Mouse (Mus musculus) left cerebral cortex, adult 2 months (tissue): ENCODE data around the gene Prps2. TPM values are rescaled to one million over a fixed set of nuclear protein-coding genes. Genes with fewer than 3 reads are reported as not detected.

ENCODE experiments used
- DNase-seq, 2 experiments: peaks; one replicate each; pipeline ENCODE4 v3.0.0; 2021 to 2022; ENCODE audit warnings: low spot score in 2 of 2, mixed read lengths in 1 of 2; ENCODE audit errors: extremely low spot score in 1 of 2
- H3K27ac ChIP-seq: fragments of 200-600 bp; 2 replicates; pipeline ENCODE4 v1.8.1; 2022
- H3K4me3 ChIP-seq: fragments of 200-600 bp; 2 replicates; pipeline ENCODE4 v1.8.1; 2022
- CTCF ChIP-seq: fragments of 200-600 bp; IDR thresholded peaks from 2 replicates; pipeline ENCODE4 v1.8.1; 2022; ENCODE audit warnings: antibody characterized with exemption, mild to moderate bottlenecking, moderate library complexity
- intact Hi-C: fragments of 180-260 bp; cut with DNase I; formaldehyde crosslinking; loops from one replicate; pipeline ENCODE4 v1.15.1; 2025
- total RNA-seq, 2 experiments: library from RNA; stranded (reverse); gene quantifications; 2 replicates each; pipeline ENCODE4 v1.2.3; 2021

The Prps2 gene
- total RNA-seq, 2 experiments from 2014 or later: 23.3 to 28.9 TPM

DNA sequence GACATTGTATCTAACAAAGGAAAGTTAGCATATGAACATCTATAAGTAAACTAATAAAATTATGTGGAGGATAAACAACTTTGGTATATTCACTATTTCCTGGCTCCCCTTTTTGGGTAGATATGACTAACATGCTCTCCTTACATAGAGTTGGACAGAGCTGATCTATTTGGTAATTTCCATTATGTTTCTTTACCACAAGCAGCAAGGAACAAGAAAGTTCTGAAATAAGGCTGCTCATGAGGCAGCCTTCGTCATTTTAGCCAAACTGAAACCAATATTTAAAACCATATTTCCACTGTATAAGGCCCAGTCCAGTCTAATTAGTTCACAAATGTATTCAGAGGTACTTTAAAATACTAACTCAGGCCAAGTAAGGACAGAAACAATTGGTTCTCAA, 36.1 kb downstream of the Prps2 start:
- intact Hi-C loops: no loop called here
- no peak for TF ChIP-seq CTCF

GRCm38 (mm10) chrX:167344356-167344755, 38.2 kb downstream of the Prps2 start:
- no peak for TF ChIP-seq CTCF
- Histone ChIP-seq H3K4me3 (no peak overlapping the region), H3K27ac (no peak overlapping the region)
- no peak for DNase-seq
- intact Hi-C loops: no loop called here

More for the DNA sequence above, 36.1 kb downstream of the Prps2 start:
- Histone ChIP-seq H3K4me3 (no peak overlapping the region), H3K27ac (no peak overlapping the region)
- no peak for DNase-seq

- TF ChIP-seq CTCF: no peak
- no peak for DNase-seq
- Histone ChIP-seq H3K27ac (no peak overlapping the region), H3K4me3 (no peak overlapping the region)
- intact Hi-C loops: no loop called here
Observed at GRCm38 (mm10) chrX:167341811-167342210, 40.7 kb downstream of the Prps2 start.

GRCm38 (mm10) chrX:167340190-167340589, 42.4 kb downstream of the Prps2 start:
- no peak for TF ChIP-seq CTCF
- intact Hi-C loops: no loop called here

GRCm38 (mm10) chrX:167337990-167338389, 44.6 kb downstream of the Prps2 start:
- Histone ChIP-seq H3K4me3 (no peak overlapping the region), H3K27ac (no peak overlapping the region)
- intact Hi-C loops: no loop called here
- TF ChIP-seq CTCF: no peak
- no peak for DNase-seq

More at GRCm38 (mm10) chrX:167340190-167340589, 42.4 kb downstream of the Prps2 start:
- no peak overlapping the region for H3K4me3 ChIP-seq
- no peak for DNase-seq
- H3K27ac ChIP-seq: no peak overlapping the region

- TF ChIP-seq CTCF: no peak
- DNase-seq: no peak
Observed at GRCm38 (mm10) chrX:167334571-167334970, 48.0 kb downstream of the Prps2 start.

GRCm38 (mm10) chrX:167332607-167333006, 49.9 kb downstream of the Prps2 start:
- TF ChIP-seq CTCF: no peak
- DNase-seq: no peak
- Histone ChIP-seq H3K4me3 (no peak overlapping the region), H3K27ac (no peak overlapping the region)
- intact Hi-C loops: no loop called here

More at GRCm38 (mm10) chrX:167334571-167334970, 48.0 kb downstream of the Prps2 start:
- intact Hi-C loops: no loop called here
- Histone ChIP-seq H3K4me3 (no peak overlapping the region), H3K27ac (no peak overlapping the region)

DNA sequence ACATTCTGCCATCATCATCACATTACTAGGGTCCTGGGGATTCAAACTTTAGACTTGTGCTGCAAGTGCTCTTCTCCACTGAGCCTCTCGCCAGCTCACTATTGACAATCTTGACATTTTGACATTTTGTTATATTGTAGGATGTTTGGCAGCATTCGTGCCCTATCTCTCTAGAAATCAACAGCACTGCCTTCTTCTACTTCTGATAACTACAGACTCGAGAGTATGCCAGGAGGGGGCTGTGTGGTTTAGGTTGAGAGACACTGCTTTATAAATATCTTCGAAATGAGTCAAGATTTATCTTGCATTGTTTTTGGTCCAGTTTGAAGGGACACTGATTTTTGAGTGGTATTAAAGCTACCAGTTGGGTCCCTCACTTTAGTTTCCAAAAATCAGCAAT, 51.6 kb downstream of the Prps2 start:
- no peak for DNase-seq
- TF ChIP-seq CTCF: no peak
- Histone ChIP-seq H3K27ac (no peak overlapping the region; the same call in 1 of the 2 replicates), H3K4me3 (no peak overlapping the region)
- intact Hi-C loops: no loop called here

DNA sequence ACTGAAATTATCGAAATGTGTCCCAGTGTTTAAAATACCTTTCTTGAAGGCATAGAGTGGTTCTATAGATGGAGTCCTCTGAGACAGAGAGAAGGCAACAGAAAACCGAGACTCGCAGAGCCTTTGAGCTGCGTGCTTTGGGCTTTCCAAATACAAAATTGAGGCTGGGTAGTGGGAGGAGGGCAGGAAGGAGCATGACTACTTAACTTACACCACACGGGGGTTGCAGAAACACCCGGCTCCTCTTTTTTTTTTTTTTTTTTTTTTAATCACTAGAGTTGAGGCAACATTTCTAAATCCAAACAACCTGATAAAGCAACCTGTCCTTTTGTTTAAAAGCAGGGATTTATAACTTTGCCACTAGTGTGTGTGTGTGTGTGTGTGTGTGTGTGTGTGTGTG, 52.1 kb downstream of the Prps2 start, which contains the start of gene Tlr7:
Gene Tlr7, minus strand, starts transcription at position 160 of the 400 bp plus-strand sequence.
- intact Hi-C loops: no loop called here
- no peak for DNase-seq
- 0 out of 2 replicates have a peak within 1 kb of the TSS, but pooled peaks have one; percentile 9 for H3K4me3 ChIP-seq
- no peak for TF ChIP-seq CTCF
- H3K27ac ChIP-seq: peak within 1 kb of the TSS; percentile 66

DNA sequence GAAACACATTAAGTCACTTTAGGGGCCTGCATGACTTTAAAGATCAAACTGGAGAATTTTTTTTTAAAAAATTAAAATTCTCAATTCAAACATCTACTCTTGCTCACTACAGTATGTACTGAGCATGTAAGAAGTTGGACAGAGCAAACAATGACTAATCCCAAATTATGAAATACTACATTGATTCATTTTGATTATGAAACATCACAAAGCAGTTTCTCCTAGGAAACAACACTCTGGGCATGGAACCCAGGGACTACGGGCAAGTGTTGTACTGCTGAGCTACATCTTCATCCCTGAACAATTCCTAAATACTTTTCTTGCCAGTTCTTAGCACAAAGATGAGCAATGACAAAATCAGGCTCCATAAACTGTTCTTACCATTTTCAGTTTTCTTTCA, 52.9 kb downstream of the Prps2 start:
- no peak for DNase-seq
- Histone ChIP-seq H3K27ac (peak overlapping the region; percentile 66), H3K4me3 (0 out of 2 replicates have a peak overlapping the region, but pooled peaks have one; percentile 9)
- no peak for TF ChIP-seq CTCF
- intact Hi-C loops: no loop called here

GRCm38 (mm10) chrX:167329098-167329497, 53.5 kb downstream of the Prps2 start:
- Histone ChIP-seq H3K27ac (no peak overlapping the region), H3K4me3 (no peak overlapping the region)
- DNase-seq: peak in 1 of 2 experiments; percentile 11
- intact Hi-C loops: no loop called here
- no peak for TF ChIP-seq CTCF

- no peak for DNase-seq
- intact Hi-C loops: no loop called here
- H3K4me3 ChIP-seq: no peak overlapping the region
- H3K27ac ChIP-seq: no peak overlapping the region
- no peak for TF ChIP-seq CTCF
Observed at GRCm38 (mm10) chrX:167328519-167328918, 54.0 kb downstream of the Prps2 start.

DNA sequence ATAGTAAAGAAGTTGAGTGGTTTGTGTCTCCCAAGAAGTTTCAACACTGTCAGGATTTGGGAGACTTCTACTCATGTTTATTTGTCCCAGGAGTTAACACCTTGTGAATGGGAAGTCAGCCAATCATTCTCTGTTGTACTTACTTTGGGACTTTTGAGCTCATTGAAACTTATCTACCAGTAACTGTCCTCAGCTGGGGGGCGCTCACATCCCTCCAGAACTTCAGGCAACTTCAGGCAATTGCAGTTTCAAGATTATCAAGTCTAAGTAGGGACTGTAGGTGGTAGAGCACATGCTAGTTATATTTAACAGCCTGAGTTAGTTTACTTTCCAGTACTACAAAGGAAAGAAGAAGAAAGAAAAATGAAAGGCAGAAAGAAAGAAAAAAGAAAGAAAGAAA, 58.8 kb downstream of the Prps2 start:
- no peak for TF ChIP-seq CTCF
- intact Hi-C loops: no loop called here
- no peak for DNase-seq

More for the DNA sequence above, 58.8 kb downstream of the Prps2 start:
- no peak overlapping the region for H3K27ac ChIP-seq
- no peak overlapping the region for H3K4me3 ChIP-seq
